Mouse (Mus musculus): ENCODE measurements around the gene Tmem236.

Tmem236 gene

DNA sequence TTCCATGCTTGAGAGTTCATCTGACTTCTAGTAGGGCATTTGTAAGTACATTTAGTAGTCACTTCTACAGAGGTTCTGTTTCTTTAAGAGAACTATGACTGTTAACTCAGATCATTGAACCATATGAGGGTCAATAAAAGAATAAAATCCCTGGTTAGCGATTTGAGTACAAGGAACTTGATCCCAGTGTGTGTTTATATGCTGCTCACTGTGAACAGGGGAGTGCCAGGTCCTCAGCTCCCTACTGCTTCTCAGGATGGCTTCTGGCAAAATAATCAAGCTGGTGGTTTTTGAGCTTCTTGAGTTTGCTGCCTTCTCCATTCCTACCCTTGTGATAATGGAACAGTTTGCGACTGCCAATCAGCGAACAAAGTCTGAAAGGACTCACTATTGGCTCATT, at the start of gene Tmem236:
Gene Tmem236 (plus strand): TSS at position 190 of the 400 bp plus-strand sequence.
- no peak for DNase-seq (ENCODE audit: extremely low read depth, low read depth, low spot score)

GRCm38 (mm10) chr2:14126387-14126786, 47.9 kb upstream of the Tmem236 start:
- DNase-seq (ENCODE audit: extremely low read depth, low read depth, low spot score) = no peak

DNA sequence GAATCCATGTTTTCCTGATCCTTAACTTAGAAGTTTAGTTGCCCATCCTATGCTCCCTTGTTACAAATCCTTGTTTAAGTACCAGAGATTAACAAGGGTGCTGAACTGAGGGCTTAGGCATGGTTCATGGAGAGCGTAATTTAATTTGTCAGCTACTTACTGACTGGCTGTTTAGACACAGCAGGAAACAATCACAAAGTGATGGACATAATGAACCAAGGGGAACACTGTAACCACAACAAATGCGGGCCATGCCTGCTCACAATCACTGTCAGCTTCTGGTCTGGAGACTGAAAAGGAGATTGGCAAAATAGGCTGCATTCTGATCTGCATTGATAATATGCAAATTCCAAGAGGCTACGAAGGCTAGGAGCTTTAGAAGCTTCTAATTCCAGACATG, 46.7 kb upstream of the Tmem236 start:
- DNase-seq (ENCODE audit: extremely low read depth, low read depth, low spot score) = no peak

DNA sequence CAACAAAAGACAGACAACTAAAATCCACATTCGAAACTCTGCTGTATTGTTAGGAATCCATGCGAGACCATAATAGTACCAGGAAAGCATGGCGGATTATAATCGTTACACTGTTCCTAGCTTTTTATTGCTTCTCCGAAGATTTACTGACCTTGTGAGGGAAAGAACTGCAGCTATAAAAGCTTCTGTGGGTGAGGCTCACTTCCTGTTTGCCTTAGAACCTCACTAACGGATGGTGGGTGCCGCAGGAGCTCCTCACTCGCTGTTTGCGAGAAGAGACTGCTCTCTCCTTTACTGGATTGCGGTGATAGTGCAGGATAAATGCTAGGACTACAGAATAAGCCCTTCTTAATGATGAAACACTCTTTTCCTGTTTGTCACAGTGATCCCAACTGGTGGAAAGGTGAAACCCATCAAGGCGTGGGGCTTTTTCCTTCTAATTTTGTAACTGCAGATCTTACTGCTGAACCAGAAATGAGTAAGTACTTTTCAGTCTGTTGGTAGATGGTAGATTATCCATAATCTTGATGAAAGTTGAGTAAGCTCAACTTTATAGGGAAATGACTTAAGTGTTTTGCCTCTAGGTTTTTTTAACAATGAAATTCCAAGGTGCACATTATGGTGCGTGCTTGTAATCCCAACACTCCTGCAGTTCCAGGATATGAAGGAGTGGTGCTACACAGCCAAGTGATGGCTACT, 43.5 kb upstream of the Tmem236 start:
- DNase-seq (ENCODE audit: extremely low read depth, low read depth, low spot score) = peak; percentile 66

- DNase-seq (ENCODE audit: extremely low read depth, low read depth, low spot score) = no peak
Measured at GRCm38 (mm10) chr2:14132468-14133326, 41.6 kb upstream of the Tmem236 start.

DNA sequence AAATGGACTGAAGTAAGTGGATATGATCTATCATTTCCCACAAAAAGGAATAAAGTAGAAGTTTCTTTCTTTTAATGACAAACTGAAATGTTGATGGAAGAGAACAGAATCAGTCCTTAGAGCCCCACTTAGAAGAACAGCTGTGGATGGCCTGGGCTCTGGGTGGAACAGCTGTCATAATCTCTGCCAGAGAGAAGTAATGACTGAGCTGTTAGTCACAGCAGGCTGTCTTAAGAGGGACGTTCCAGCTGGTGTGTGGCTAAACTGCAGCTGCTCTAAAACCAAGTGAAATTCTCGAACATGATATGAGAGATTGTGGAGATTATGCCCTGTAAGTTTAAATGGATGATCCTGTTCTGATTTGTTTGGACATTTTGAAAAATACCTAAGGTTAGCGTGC, 37.4 kb upstream of the Tmem236 start:
- DNase-seq (ENCODE audit: extremely low read depth, low read depth, low spot score) = no peak

- no peak for DNase-seq (ENCODE audit: extremely low read depth, low read depth, low spot score)
Measured at GRCm38 (mm10) chr2:14139590-14139989, 34.7 kb upstream of the Tmem236 start.

DNA sequence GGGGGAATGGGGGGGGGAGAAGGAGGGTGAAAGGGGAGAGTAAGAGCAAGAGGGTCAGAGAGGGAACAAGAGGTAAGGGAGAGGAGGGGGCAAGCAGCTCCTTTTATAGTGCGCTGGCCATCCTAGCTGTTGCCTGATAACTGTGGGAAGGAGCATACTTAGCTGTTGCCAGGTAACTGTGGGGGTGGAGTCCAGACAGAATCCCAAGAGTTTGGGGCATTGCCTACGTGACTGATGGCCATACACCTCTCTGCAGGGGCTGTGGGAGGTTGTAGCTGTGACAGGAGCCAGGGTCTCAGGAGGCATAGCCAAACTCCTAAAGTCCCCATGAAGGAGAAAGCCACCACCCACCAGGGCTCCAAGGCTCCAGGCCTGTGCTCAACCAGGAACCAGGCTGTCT, 34.3 kb upstream of the Tmem236 start:
- no peak for DNase-seq (ENCODE audit: extremely low read depth, low read depth, low spot score)

DNA sequence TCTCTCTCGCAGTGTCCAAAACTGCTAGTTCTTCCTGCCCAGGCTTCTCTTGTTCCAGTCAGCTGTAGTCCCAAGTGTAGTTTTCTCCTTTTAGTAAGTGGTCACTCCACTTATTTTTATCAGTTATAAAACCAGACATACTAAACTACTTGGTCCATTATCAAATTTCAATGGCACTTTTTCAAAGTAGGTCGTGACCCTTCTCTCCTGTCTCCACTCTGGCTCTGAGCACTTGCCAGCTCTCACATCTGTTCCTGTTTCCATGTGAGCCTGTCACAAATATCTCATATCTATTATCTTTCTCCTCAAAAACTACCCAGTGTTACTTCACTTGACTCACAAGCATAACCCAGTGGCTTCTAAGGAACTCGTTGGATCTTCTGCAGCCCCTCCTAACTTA, 29.0 kb upstream of the Tmem236 start:
- no peak for DNase-seq (ENCODE audit: extremely low read depth, low read depth, low spot score)

DNA sequence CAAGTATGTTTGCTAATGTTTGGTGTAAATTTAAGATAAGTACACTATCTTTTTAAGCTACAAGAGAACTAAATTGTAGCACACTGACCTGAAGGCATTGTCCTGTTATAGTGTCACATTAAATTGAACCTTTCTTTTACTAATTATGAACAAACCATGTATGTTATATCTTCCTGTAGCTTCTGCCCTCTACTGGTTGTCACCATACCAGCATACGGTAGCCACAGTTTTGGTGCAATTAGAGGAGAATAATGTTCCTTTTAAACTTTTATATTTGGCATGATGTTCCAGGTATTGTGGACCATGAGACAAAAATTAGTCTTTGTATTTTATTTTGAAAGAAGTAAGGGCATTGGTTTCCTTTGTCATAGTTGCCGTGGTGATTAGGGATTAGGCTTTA, 27.4 kb upstream of the Tmem236 start:
- DNase-seq (ENCODE audit: extremely low read depth, low read depth, low spot score) = no peak

- DNase-seq (ENCODE audit: extremely low read depth, low read depth, low spot score) = no peak
Measured at GRCm38 (mm10) chr2:14150829-14151228, 23.5 kb upstream of the Tmem236 start.

- no peak for DNase-seq (ENCODE audit: extremely low read depth, low read depth, low spot score)
Measured at GRCm38 (mm10) chr2:14151854-14152253, 22.5 kb upstream of the Tmem236 start.

DNA sequence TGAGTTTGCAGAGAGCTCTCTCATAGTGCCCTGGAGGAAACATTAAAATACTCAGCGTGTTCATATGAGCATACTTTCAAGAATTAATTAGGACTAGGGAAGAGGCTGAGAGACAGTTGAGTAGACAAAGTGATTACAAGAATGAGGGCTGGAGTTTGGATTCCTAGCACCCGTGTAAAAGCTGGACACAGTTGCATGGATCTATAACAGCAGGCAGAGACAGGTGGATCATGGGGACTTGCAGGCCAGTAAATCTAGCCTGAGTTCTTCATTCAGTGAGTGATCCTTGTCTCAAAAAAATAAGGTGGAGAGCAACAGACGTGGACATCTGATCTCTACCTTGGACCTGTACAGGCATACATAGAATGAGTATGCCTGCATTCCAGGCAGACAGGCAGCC, 15.3 kb upstream of the Tmem236 start:
- no peak for DNase-seq (ENCODE audit: extremely low read depth, low read depth, low spot score)

GRCm38 (mm10) chr2:14159756-14160155, 14.6 kb upstream of the Tmem236 start:
- no peak for DNase-seq (ENCODE audit: extremely low read depth, low read depth, low spot score)

- no peak for DNase-seq (ENCODE audit: extremely low read depth, low read depth, low spot score)
Measured at GRCm38 (mm10) chr2:14164459-14165030, 9.8 kb upstream of the Tmem236 start.

DNA sequence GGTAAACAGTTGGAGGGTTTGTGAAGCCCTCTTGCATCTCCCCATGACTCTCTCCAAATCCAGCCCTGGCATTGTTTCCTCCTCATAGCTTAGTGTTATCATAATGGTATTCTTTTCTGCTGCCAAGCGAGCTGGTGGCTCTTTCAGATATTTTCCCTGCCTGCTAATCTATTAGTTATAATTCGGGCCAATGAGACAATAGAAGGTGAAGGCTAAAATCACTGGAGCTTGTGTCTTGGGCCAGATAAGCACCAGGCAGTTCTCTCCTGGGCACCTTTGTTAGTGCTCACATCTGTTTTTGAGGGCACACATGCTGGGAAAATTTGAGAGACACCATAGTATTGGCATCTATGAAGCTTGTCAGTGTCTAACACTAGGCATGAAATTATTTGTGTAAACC, 9.3 kb upstream of the Tmem236 start:
- no peak for DNase-seq (ENCODE audit: extremely low read depth, low read depth, low spot score)

GRCm38 (mm10) chr2:14165618-14166344, 8.5 kb upstream of the Tmem236 start:
- DNase-seq (ENCODE audit: extremely low read depth, low read depth, low spot score) = no peak

DNA sequence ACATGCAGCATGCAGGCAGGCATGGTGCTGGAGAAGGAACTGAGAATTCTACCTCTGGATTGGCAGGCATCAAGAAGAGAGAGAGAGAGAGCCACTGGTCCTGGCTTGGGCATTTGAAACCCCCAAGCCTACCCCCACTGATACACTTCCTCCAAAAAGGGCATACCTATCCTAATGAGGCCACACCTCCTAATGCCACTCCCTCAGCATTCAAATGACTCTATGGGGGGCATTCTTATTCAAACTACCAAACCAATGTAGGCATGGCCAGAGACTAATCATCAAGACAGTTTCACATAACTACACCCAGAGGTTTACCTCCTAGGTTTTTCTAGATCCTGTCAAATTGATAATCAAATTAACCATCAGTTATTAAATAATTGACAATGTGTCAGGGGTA, 6.6 kb upstream of the Tmem236 start:
- no peak for DNase-seq (ENCODE audit: extremely low read depth, low read depth, low spot score)

DNA sequence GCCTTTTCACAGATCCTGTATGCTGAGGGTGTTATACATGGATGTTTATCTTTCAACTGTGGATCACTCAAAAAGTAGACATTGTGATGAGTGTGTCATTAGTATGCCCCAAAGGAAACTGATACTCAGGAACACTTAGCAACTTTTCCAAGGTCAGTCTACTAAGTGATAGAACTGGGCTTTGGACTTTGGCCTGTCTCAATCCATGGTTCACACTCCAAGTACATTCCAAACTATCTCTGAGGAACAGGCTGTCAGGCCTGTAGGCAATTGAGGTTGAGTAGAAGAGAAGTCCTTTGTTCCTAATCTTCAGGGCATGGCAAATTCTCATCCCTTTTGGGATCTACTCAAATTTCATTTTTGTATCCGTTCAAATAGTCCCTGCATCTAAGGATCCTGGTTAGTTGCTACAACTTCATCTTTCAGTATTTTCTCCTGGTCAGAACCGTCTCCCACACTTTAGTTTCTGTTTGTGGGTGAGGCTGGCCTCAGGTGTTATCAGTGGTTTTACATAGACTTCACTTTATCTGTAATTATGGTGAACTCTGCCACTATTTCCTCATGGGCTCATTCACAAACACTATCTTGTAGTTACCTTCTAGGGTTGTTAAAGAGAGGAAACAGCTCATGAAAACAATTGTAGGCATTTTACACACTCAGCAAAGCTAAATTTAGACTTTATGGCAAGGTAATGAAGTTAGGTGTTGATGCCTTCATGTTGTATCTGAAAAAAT, 2.3 kb downstream of the Tmem236 start:
- no peak for DNase-seq (ENCODE audit: extremely low read depth, low read depth, low spot score)

DNA sequence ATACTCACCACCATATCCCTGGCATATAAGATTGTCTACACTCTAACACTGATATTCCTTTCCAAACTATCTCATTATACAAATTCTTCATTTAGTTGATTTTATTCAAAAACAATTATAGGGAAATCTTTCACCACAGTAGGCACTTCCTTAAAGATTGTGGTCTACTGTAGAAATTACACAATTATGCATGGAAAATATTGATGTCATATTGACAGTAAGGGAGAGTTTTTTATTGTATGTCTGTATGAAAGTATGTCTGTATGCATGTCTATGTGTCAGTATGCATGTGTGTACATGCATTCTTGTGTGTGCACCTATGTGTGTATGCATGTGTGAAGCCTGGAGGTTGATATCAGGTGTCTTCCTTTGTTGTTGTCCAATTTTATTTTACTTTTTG, 10.1 kb downstream of the Tmem236 start:
- no peak for DNase-seq (ENCODE audit: extremely low read depth, low read depth, low spot score)

DNA sequence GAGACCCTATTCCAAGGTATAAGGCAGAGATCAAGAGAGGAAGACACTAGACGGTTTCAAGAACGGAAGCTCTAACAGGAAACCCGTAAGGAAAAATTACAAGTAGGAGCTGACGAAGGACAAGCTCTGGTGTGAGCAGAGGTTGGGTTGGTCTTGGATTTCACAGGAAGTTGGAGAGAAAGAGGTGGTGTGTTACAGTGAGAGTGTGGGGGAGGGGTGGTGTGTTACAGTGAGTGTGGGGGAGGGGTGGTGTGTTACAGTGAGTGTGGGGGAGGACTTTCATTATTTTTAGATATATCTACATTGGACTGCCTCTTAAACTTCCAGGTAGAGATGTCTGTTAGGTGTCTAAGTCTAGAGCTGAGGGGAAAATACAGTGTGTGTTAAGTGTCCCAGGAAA, 16.4 kb downstream of the Tmem236 start:
- DNase-seq (ENCODE audit: extremely low read depth, low read depth, low spot score) = no peak
